Mouse (Mus musculus): ENCODE measurements around the gene Tmem132a.
A peak's percentile ranks its signal among the peaks of the same experiment; 100 is the strongest.

Tmem132a gene

DNA sequence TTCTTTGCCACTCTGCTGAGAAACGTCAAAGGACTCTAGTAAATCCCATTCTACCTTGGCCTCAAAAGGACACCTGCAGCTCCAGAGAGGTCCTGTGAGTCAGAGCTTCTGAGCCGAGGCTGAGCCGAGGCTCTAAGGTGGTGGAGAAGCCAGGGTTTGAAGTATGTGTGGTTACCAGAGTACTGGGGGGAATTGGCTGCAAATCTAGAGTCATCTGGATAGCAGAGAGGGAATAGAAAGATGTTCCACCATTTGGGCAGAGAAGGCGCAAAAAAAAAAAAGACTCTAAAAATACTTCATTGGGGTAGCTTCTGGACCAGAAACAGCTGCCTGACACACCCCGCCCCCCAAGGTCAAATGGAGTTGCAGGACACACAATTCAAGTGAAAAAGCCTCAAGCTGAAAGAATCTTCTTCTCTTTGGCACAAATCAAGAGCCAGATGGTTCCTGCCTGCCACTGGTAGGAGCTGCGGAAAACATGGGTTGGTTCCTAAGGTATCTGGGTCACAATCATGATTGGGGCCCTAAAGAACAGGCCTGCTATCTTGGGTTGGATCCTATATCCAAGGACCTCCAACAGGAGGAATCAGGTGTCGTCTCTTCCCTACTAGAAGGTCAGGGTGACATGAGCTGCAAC lies 8.6 kb upstream of the Tmem132a start:
- no peak for DNase-seq (ENCODE audit: low spot score)

DNA sequence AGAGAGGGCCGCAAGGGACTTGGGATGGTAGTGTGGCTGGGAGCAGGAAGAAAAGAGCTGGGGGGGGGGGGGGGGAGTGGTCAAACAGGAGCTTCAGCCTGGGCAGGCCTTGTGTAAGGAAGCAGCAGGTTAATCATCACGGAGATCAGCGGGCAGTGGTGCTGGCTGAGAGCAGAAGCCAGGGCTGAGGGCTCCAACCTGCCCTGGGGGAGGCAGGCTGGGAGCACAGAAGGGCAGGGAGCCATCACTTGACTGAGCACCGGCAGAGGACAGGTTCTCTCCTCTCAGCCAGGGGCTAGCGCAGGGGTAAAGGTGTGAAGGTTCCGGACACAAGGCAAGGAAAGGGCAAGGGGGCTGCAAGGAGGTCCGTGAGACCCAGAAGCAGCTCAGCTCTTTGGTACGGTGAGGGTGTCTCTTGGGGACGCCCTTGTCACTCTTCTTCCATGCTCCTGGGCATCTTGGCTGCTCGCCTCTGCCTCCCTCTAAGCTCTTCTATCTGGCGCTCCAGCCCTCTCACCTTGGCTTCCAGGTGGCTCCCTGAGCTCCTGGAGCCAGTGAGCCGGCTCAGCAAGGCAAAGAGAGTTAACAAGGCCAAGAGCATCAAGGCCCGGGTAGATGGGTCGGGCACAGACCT lies 1.7 kb upstream of the Tmem132a start:
- DNase-seq (ENCODE audit: low spot score) = no peak

DNA sequence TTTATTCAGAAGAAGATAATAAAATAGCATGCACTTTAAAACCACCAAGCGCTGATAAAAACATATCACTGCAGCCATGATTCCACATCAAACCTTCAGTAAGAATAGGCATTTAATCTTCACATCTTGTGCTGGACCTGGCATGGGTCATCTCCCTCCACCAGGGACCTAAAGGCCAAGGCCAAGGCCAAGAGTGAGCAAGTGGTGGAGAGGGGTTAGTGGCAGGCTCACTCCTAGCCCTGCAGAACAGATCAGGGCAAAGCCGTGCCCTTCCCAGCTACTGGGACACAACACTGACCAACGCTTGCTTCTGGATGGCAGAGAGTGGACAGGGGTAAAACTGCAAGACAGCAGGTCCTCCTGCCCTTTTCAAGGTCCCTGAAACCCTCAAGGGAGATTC lies 936 bp upstream of the Tmem132a start:
- DNase-seq (ENCODE audit: low spot score) = no peak

DNA sequence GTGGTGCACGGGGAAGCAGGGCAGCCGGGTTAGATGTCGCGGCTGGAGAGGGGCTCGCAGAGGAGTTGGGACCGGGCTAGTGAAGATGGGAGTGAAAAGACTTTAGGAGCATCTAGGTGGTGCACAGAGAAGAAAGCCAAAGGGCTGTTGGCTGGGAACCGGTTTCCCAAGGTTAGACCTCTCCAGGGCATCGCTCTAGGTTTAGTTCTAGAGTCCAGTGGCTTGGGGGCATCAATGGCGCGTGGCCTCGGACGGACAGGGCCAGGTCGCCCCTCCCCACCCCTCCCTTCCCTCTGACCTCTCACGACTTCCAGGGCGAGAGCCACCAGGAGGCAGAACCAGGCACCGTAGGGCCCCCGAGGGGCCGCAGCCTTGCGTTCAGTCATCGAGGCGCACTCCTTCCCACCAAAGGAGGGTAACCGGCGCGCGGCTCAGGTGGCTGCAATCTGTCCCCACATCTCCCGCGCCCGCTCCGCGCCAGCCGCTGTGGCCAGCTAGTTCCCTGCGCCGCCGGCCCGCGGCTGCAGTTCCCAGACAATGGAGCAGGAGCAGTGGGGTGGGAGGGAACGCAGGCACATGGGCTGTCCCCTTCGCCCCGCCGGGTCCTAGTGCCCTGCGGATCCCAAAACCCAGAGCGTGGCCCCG lies 377 bp downstream of the Tmem132a start:
- peak; percentile 65 for DNase-seq (ENCODE audit: low spot score)

DNA sequence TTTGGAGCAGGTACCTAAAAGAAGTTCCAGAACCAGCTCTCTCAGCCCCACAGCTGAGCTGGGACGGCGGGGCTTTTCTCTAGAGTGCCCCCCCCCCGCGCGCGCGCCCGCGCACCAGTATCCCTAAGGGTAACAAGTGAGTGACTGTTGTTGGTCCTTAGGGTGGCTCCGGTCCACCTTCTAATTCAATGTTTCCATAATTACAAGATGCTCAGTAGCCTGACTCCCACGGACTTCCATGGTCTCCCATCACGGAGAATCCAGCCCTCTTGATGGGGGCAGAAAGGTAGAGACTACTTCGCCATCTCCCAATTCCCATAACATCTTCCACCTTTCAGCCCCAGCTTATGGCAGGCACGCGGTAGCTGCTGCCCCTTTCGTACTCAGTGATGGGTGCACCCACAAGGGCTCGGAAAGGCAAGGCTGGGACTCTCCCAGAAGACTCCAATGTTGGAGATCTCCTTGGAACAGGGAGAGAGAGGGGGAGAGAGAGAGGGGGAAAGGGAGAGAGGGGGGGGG lies 1.1 kb downstream of the Tmem132a start:
- DNase-seq (ENCODE audit: low spot score) = no peak

DNA sequence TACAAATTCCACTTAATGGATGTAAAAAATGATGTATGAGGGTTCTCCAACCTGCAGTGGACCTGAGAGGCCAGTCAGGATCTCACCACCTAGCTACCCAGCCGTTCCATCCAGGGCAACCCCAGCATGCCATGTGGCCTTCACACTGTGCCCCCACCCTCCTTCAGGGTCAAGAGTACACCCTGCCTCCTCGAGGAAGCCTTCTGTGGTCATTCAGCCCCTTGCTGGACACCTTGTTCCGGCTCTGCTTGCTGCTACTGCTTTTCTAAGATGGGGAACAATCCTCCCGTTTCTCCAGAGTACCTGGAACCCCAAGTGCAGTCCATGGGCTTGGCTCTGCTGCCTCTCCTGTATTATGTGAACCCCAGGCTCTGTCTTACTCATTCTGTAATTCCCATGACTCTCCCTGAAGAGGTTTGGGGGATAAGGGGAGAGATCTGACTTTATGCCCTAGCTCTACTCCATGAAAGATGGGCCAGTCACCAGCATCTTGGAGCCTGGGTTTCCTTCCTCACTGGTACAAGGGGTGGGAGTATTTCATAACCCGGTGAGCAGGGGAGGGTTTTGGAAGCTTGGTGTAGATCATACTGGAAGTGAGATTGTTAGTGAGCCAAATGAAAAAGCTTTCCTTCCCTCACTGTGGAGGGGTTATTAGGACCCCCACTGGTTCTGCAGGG lies 1.7 kb downstream of the Tmem132a start:
- DNase-seq (ENCODE audit: low spot score) = no peak

DNA sequence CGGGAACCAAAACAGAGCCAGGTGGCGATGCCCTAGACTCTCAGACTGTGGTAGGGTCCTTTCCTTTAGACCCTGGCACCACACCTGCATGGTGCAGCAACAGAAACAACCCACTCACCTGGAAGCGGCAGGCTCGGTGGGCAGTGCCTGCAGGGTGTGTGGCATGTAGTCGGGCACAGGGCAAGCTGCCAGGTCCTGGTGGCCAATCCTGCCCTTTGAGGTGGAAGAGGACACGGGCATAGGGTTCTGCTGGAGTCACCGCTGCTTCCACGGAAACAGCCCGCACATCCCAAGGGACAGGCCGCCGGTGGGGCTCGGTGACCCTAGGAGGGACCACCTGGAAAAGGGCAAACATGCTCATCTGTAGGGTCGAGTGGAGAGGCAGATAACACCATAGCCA lies 3.4 kb downstream of the Tmem132a start:
- no peak for DNase-seq (ENCODE audit: low spot score)

DNA sequence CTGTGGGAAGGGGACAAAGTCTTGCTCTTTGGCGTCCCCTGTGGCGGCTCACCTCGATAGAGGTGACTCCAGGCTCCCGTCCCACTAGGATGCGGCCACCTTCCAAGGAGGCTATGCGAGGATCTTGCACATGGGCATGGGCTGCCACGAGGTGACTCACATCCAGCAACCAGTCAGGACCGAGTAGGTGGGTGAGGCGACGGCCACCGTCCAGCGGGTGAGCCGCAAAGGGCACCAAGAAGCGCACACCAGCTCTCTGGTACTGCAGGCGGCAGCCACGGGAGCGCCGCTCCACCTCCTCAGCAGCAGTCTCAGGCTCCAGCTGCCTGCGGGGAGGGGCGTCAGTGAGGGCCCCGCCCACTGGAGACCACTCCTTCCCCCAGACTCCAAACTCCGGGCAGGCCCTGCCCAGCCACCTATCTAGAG lies 9.7 kb downstream of the Tmem132a start:
- DNase-seq (ENCODE audit: low spot score) = no peak

DNA sequence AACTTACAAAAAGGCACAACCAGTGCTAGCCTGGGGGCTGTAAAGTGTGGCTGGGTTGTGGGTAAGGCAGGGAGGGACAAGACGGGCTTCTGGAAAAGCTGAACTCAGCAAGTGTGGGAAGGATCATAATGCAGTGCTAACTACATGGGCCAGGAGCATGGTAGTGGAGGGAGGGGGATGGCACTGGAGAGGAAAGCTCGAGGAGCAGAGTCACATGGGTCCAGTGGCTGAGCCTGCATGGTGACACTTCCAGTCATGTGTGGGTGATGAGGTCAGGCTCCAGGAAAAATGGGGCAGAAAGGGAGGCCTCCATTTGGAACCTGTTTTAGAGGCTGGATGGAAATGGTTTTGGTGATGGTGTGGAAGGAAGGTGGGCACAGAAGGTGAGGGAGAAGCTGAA lies 13.2 kb downstream of the Tmem132a start:
- DNase-seq (ENCODE audit: low spot score) = no peak

DNA sequence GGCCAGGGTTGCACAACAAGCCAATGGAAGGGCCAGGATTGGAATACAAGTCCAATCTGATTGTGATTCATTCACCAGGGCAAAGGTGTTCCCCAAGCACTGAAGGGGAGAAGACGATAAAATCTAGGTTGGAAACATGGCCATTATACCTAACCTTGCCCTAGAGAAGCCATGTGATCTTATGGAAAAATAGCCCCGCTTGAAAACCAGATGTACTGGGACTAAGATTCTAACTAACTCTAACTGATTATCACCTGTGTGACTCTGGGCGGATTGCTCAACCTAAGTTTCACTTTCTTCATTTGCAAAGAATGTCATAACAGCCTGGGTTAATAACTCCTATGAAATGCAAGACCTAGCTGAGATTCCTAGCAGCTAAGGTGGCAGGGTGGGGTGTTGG lies 14.3 kb downstream of the Tmem132a start:
- DNase-seq (ENCODE audit: low spot score) = no peak

DNA sequence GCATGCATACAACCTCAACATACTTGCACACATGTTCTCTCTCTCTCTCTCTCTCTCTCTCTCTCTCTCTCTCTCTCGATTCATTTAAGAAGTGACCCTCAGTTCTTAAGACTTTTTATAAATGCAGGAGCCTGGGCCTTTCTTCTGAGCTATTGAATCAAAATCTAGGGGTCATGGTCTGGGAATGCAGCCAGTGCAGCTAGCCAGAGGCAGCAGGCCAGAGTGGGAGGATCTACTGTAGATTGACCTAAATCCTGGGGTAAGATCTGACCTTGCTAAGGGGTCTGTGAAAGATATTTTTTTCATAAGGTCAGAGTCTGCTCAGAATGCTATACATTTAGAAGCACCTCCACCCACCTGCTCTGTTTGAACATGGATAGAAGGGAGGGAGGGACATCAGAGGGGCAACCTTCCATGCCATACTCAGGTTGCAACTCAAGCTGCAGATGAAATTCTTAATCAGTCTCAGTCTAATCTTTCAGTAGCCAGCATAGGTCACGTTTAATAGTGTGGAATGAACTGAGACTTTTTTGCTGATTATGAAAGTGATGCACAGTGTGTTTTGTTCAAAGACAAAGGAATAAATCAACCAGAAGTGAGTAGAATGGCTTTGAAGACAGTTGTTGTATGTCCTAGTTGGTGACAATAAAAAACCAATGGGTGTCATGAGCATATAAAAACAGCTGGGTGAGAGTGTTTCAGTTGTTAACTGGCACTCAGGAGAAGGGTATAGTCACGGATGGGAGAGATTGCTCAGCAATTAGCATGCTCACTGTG lies 22.2 kb downstream of the Tmem132a start:
- DNase-seq (ENCODE audit: low spot score) = no peak

DNA sequence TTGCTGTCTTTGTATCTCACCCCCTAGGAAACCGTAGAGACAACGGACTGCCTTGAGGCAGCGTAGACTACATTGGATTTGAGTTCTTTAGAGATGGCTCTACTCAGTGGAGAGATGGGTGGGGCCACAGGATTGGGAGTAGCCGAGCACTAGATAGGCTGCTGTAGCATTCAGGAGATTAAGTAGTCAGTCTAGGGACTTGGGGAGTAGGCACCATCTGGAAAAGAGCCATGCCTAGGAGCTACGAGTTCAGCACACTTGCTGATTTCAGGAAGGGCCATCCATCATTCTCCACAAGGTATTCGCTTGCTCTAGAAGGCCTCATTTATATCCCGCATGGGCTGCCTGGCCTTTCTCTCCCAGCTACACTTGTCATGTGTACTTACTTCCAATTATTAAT lies 23.6 kb downstream of the Tmem132a start:
- DNase-seq (ENCODE audit: low spot score) = no peak

DNA sequence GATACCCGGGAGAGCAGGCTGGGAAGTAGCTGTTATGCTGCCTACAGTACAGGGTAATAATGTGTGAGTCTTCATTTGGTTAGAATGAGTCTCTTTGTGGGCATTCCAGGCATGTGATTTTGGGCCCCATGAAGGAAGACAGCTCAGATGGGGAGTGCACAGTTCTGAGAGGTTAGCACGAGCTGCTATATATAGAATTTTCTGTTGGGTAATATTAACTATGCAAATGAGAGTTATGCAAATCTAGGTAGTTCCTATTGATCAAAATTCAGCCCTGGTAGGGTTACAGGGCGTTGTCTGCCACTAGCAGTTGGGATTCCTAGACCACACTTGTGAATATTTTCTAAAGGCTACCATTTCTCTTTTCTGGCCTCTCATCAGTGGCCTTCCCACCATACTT lies 24.3 kb downstream of the Tmem132a start:
- no peak for DNase-seq (ENCODE audit: low spot score)

DNA sequence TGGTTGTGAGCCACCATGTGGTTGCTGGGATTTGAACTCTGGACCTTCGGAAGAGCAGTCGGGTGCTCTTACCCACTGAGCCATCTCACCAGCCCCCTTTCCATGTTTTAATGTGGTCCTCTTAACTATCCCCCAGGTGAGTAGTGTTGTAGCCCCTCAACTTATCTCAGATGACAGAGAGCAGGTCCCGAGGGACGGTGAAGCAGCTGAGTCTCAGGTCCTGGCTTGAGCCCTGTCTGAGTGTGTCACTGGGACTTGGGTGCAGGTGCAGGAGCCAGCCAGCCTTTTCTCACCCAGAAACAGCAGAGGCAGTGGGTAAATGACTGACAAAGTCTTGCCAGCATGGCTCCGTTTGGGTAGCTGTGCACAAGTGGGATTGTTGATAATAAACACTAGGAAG lies 25.5 kb downstream of the Tmem132a start:
- DNase-seq (ENCODE audit: low spot score) = no peak

DNA sequence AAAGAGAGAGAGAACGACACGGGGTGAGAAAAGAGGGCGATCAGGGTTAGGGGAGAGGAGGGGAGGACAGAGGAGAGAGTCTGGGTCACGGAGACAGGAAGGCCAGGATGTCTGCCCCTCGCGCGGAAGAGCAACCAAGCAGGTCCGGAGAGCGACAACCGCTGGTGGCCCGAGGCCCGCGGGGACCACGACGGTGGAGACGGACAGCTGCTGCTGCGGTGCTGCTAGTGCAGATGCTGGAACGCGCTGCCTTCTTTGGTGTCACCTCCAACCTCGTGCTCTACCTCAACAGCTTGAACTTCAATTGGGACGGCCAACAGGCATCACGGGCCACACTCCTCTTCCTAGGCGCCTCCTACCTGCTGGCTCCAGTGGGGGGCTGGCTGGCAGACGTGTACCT lies 26.8 kb downstream of the Tmem132a start:
- DNase-seq (ENCODE audit: low spot score) = no peak

DNA sequence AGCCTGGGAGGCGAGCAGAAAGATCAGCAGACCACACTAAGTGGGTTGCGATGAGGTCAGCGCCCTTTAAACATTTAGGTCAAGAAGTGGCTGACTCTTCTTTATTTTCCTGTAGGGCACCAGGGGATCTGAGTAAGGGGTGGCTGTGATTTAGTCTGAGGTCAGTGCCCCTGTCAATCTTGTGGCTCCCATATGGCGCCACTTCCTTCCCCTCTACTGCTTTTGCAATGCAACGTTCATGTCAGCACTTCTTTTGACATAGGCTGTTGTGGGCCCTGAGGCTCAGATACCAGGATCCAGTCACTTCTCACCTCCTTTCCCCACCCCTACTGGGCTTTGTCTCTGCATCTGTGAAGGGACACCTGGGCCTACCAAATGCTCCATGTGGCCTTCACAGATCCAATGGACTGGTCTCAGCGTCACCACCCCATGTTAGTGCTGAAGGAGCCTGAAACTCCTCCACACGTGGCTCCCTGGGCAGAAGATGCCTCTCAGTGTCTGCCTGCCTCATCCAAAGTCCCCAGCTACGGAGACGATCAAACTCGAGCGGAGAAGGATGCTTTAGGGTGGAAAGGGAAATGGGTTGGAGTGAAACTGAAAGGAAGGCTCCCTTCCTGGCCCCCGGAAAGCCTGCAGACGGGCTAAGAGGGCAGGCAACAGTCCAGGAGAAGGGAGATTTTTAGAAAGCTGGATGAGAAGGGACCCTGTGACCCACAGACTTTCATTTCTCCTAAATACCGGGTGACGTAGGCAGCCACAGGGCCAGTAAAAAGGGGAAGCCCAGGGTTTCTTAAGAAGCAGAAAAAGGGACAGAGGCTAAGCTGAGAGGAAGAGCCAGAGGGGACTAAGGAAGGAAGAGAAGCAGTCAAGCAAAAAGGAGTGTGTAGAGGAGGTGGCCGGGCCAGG lies 27.8 kb downstream of the Tmem132a start:
- DNase-seq (ENCODE audit: low spot score) = no peak

DNA sequence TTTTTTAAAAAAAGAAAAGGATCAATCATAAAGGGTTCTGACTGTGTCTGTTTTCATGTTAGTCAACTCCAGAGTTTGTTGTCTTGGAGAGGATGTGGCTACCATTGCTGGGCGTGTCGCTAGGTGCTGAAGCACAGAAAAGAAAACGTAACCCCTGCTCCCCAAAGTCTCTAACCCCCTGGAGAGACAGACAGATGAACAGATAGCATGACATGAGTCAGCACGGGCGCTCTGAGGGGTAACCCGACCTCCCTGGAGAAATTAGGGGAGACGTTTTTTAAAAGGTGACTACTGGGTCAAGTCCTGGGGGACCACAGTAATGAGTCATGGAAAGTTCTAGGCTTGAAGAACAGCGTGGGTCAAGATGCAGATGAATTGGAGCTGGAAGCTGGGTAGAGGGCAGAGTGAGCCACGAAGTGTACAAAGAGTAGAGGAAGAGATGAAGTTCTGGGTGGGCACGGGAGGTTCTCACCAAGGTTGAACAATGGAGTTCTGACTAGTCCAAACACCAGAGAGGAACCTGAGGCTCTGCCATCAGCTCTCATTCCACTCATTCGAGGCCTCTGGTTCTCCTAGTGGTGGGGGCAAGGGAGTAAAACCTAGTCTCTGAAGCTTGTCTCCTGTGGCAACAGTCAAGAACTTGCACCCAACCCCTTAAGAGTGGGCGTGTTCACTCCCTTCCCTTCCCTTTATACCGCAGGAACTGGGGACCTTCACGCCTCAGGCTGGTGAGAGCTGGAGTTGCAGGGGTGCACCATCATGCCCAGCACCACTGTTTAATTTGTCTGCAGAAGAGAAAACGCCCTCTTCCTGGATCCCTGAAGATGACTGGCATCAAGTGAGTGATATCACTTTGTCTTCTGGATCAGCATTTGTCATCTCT lies 30.5 kb downstream of the Tmem132a start, which contains the start of gene Slc15a3:
TSS of gene Slc15a3 (plus strand) at position 718 of the 883 bp plus-strand sequence.
- no peak for DNase-seq (ENCODE audit: low spot score)

DNA sequence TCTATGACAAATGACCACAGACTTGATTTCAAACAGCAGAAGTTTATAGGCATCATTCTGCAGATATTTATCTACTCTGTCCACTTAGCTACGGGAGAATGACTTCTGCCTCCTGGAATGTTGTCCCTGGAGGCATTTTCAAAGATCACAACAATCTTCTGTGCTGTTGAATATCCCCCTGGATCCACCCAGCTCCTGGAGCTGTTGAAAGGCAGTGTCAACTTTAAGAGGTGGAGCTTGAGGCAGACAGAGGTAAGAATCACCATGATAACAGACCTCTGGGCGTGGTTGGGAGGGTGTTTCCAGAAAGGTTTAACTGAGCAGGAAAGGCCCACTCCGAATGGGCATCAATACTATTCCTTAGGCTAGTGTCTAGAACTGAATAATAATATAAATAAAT lies 34.1 kb downstream of the Tmem132a start:
- no peak for DNase-seq (ENCODE audit: low spot score)

DNA sequence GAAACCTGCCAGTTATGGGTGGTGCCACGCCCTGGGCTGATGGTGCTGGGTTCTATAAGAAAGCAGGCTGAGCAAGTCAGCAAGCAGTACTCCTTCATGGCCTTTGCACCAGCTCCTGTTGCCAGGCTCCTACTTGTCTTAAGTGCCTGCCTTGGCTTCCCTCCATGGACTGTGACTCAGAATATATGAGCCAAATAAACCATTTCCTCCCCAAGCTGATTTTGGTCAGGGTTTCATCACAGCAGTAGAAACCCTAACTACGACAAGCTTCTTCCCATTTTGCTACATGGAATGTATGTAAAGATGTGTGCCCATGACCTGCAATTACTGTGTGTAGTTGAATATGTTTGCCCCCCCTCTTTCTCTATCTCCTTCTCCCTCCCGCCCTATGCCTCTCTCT lies 36.1 kb downstream of the Tmem132a start:
- no peak for DNase-seq (ENCODE audit: low spot score)

DNA sequence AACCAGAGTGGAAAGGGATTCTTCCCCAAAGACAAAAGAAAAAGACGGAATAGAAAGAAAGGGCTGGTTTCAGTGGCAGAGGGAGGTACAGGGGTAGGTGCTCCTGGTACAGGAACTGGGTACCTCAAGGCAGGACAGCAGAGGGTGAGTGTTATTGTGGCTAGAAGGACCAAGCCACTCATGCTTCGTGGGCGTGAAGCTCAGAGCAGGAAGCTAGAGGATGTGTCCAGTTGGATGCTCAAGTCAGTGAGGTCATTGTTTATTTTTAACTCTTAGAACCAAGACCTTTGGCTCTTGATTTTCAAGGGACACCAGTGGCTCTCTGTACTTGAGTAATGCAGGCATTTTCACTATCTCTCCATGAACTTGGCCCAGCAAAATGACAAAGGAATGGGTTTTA lies 37.7 kb downstream of the Tmem132a start:
- DNase-seq (ENCODE audit: low spot score) = no peak
